Mouse (Mus musculus): Measurements from ENCODE around the gene Csgalnact2.

GRCm38 (mm10) chr6:118079292-118079691 is 59.6 kb downstream of the Csgalnact2 start:
- no peak for TF ChIP-seq POLR2A (IDR thresholded peaks at IDR 0.05; ENCODE audit: insufficient read depth, low read depth, low read length)
- TF ChIP-seq CTCF (IDR thresholded peaks at IDR 0.05) = no peak
